Mouse (Mus musculus): ENCODE results near the gene Lmod1. TPM values are rescaled to one million over a fixed set of nuclear protein-coding genes. Genes with fewer than 3 reads are reported as not detected.

The Lmod1 gene
- total RNA-seq (2021), result 10 to 100 TPM in 1 of 2 experiments, 1 to 10 TPM in 1; 6.0 to 10.8 TPM
- long read RNA-seq, experiment 1, partial matches to known transcripts, result 1 of 4 reads
- long read RNA-seq, experiment 1, other reads (novel, unspliced or antisense), result 0 of 4 reads
- long read RNA-seq, experiment 2, partial matches to known transcripts, result 0 of 4 reads
- long read RNA-seq, experiment 2, other reads (novel, unspliced or antisense), result 1 of 4 reads

DNA sequence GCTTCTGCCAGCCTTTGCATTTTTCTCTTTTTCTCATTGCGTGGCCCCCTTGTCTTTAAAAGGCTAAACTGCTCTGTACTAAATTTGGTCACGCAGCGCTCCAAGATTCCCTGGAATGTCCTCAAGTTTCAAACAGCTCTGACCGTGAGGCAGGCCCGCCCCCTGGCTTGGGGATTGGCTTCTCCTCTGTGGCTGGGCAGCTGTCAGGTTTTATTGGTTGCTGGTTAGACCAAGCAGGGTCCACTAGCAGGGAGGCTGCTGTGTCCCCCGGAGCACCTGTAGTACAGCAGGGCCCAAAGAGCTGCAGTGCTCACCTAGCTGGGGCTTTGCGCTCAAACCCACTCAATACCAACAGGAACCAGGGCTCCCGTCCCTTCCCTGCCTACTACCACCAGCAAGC lies at the start of gene Lmod1:
Lmod1 (plus strand) TSS at position 237 of the 400 bp plus-strand sequence.
- peak; percentile 48 for DNase-seq (ENCODE audit: low spot score)

DNA sequence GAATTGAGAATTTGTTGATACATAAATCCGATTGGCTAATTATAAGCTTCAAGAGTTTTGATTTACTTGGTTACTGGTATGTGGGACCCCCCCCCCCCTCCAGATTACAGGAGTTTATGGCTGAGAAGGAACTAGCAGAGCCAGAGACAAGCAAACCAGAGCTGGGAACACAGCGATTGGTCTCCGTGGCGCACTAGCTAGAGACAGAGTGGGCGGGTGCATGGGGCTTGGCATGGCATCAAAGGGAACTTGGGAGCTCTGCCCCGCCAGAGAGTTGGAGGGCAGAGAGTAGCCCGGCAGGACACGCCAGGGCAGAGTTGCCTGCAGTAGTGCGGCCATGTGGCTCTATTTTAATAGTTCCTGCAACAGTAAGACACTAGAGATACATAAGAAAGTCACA lies 44.0 kb upstream of the Lmod1 start:
- DNase-seq (ENCODE audit: low spot score), result peak; percentile 79

DNA sequence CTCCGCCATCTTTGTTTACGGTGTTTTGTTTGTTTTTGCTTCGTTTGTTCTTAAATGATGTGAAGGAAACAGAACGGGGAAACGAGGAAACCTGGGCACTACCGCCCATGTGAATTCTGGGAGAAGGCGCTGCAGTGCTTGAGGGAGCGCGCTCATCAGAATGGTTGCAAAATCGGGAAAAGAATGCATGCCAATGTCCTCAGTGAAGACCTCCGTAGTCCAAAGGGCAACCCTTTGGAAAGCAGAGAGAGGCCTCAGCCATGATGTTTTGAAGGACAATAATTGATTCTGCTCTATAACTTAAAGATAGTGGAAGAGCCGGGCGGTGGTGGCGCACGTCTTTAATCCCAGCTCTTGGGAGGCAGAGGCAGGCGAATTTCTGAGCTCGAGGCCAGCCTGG lies 42.8 kb upstream of the Lmod1 start:
- DNase-seq (ENCODE audit: low spot score), result no peak

DNA sequence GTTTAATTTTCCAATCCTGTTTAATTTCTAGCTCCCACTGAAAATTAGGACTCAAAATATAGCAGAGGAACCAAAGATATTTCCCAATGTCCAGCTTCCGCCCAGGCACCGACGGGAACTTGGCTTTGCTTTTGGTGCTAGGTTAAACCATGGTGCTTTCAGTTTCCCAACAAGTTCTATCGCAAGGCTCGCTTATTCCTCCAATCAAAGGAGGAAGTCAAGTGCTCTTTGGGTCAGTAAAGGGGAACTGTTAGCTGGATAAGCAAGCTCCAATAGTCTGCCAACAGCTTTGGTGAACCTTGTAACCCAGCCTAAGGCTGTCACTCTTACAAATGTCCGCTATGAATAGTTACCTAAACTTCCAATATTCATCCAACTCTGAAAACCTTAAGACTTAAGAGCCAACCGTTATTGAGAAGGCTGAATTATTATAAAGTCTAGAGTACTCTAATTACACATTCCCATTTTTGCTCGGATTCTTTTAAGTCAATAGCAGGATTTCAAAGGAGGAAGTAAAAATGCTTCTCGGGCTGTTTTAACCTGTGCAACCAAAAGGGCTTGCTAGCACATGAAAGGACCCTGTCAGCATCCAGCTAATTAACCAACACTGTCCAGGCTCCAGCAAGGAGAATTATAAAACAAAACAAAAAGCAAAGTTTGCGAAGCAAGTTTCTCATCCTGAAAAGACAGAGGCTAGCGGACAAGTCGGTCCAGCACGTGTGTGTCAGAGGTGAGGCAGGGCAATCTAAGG lies 41.9 kb upstream of the Lmod1 start:
- DNase-seq (ENCODE audit: low spot score), result peak; percentile 36

DNA sequence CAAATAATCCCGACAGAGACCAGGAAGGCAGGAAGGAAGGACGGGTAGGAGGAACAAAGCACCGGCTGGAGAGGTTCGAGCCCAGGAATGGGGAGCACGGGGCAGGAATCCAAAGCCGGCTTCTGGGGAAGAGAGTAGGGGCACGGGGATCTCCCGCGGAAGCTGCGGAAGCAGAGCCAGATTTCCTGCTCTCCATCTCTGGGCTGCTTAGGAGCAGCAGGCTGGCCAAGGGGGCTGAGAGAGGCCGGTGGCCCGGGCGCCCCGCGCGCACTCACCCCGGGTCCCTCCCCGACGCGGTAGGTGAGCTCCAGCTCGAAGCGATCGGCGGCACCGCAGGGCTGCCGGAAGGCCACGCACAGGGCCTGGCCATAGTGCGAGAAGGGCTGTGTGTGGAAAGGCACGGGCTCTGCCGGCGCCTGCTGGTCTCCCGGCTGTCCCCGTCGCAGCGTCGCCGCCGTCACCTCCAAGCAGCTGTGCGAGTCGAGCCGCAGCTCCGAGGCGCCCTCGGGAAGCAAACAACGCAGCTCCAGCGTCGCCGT lies 41.3 kb upstream of the Lmod1 start:
- DNase-seq (ENCODE audit: low spot score), result peak; percentile 21

DNA sequence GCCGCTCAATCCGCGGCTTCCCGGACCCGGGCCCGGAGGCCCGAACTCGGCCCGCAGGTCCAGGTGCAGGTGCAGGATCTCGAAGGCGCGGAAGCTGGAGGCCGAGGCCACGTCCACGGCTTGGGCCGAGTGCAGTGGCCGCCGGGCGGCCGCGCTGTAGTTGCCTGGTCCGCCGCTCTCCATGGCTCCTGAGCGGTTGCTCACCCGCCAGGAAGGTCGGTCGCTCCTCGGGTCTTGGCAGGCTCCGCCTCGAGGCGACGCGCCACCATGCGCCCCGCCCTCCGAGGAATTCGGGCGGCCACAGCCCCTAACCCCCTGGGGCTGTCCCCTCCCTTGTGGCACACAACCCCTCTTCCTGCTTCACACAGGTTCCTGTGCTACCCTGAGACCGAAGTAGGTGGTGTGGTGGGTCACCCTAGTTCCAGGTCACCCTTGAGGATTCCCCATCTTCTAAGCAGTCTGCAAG lies 40.7 kb upstream of the Lmod1 start, which contains the start of gene Rnpep:
Rnpep (minus strand) TSS at position 259 of the 466 bp plus-strand sequence.
- DNase-seq (ENCODE audit: low spot score), result peak; percentile 53

DNA sequence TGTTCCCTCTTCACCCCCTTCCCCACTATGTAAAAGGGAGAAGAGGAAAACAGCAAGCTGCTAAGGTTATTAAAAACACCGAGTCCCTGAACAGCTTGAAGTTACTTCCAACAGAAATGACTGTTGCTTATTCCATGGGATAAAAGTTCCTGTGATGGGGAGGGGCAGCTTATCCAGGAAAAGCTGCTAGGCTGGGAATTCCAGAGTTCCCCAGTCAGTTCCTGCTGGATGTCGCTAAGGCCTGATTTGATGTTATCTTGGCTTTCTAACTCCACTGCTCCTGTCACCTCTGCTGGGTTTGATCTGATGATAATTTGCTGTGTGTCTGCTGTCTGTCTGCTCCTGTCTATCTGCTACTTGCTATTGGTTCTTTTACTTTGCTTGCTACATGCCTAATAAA lies 38.3 kb upstream of the Lmod1 start:
- DNase-seq (ENCODE audit: low spot score), result no peak

DNA sequence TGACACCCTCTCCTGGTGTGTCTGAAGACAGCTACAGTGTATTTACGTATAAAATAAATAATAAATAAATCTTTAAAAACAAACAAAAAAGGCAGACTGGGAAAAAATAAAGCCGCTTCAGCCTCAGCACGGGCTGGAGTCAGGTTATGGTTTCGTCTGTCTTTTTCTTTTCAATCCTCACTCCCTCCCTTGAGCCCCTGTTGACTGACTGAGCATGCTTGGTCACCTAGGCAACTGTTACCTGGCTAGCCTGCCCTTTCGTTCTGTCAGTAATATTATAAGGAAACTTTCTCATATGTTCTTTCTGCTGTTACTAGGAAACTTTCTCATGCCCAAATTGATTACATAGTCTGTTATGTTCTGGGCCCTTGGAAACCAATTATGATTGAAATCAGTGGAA lies 33.7 kb upstream of the Lmod1 start:
- DNase-seq (ENCODE audit: low spot score), result no peak

DNA sequence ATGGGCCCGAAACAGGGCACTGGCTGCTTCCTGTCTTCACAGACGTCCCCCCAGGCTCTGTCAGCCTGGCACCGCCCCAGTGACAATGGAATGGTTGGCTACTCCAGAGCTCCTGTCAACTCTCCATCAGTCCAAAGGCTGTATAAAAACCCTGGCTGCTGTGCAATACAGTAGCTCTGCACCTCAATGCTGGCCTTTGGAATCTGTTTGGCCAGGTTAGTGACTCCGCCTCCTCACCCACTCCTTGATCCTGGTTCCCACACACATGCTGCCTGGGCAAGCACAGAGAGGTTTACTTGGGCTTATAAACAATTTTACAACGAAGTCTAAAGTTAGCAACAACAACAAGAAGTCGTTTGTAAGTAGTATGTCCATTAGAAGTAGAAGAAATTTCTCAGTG lies 13.3 kb upstream of the Lmod1 start:
- DNase-seq (ENCODE audit: low spot score), result no peak

DNA sequence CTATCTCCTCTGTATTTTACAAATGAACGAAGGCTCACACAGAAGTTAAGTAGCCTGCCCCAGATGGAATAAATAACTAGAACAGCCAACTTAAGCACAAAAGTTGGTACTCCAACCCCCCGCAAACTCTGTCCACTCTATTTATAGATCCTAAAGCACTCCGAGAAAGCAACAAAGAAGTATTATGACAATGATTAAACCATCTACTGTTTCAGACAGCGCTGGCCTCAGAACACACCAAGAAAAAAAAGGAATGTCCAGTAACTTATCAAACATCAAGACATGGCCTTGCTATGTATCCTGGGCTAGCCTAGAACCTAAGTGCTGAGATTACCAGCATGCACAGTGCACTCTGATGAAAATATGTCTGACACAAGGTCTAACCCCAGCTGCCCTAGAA lies 12.4 kb upstream of the Lmod1 start:
- DNase-seq (ENCODE audit: low spot score), result no peak

DNA sequence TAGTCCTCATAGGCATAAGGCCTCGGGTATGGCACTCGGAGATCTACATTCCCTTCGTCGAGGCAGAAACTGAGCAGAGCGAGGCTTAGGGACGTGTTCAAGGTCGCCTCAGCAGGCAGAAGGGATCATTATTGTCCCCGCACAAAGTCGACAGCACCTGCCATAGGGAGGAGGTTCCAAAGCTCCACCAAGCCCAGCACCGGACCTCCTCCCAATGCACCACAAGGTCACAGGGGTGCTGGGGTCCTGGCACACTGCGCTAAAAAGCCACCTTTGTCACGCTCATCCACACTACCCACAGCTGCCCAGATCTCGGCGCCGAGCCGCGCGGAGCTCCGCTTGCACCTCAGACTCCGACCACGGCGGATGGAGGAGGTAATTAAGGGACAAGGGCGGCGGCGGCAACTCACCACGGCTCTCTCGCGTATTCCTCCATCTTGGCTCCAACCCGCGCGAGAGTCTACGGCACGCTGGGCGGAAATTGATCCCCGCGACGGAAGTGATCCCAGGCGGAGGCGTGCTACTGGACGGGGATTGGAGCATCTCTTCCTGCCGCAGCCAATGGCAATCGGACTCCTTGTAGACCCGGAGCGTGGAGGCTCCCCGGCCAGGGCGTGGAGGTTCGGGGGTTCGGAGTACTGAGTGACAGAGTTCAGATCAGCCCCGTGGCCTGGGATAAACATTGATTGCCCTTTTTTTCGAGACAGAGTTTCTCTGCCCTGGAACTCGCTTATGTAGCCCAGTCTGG lies 11.1 kb upstream of the Lmod1 start, which contains the start of gene Timm17a:
Timm17a (minus strand) TSS at position 495 of the 748 bp plus-strand sequence.
- peak; percentile 95 for DNase-seq (ENCODE audit: low spot score)

DNA sequence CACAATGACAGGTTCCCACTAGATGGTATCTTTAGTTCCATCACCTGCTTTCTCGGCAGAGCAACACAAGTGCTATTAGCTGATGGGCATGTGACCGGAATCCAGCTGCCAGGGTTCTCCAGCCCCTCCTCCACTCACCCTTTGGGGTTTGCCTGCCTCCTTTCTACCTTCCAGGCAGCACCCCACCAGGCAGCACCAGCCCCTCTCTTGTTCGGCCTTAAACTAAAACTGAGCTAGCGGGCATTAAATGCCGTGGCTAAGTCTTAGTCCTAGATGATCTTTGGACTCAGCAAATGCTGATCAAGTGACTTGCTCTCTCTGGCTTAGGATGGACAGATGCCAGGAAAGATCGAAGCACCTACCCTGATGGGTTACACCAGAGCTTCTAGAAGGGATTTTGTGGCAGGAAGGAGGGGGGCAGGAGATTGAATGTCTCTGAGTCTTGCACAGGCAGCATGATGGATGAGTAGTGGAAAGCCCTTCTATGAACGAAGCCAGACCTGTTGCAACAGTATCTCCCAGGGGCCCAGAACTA lies 1.2 kb upstream of the Lmod1 start:
- peak; percentile 57 for DNase-seq (ENCODE audit: low spot score)

DNA sequence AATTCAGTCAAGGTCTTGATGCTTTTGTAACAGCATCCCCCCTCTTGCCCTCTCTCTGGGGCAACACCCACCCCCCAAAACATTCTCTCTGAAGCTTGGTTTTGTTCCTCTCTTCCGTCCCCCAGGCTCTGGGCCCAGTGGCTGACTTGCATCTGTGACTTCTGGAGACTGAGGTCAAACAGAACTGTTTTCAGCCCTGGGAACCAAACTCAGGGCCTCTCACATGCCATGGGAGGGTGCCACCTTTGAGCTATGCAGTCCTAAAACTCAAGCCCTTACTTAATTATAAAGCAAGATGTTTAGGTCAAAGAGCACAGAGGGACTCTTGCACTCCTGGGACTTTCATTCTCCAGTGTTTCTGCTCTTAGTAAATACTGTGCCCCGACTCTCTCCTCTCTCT lies 1.3 kb downstream of the Lmod1 start:
- no peak for DNase-seq (ENCODE audit: low spot score)

DNA sequence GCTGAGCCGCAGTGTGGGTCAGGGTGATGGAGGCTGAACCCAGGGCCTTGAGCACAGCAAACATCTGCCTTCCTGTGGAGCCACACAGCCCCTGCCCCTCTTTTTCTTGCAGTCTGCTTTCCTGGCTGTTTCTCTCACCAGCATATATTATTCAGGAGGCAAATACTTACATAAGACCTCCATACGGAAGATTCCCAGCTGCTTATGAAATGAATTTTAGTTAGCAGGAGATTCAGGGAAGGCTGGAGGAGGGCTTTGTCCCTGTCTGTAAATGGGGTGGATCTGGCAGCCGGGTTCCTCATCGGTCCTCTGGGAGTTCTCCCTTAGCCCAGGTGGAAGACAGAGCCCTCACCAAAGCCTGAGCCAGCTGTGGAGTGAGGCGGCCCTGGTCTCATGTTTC lies 3.8 kb downstream of the Lmod1 start:
- no peak for DNase-seq (ENCODE audit: low spot score)

DNA sequence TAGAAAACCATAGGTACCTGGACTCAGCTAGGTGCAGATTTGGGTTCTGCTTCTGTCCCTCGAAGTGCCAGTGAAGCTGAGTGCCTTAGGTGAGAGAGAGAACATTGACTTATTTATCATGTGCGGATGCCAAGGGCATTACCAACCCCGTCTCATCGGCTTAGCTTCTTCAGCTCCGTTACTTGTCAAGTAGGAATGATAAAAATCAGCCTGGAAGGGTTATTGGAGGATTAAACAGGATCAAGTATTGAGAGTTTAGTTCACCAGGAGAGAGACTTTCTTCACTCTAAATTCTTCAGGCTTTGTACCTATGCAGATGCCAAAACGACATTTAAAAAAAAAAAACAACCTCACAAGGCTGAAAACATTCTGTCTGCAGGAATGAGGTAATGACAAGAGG lies 6.0 kb downstream of the Lmod1 start:
- DNase-seq (ENCODE audit: low spot score), result no peak

DNA sequence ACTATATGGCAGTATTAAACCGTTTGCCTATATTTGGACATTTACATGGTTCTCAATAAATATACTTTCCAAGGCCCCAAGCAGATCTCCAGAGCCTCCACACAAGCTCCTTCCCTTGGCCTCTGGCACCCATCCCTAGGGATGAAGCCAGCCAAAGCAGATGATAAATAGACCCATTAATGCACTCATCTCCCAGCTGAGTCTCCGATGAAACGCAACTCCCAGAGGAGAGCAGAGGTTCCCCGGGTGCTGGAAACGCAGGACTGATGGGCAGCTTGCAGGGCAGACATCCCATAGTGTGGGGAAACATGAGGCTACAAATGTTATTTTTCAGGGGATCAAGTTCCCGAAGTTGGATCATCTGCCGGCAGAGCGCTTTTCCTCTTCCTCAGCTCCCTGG lies 17.3 kb downstream of the Lmod1 start:
- peak; percentile 26 for DNase-seq (ENCODE audit: low spot score)

DNA sequence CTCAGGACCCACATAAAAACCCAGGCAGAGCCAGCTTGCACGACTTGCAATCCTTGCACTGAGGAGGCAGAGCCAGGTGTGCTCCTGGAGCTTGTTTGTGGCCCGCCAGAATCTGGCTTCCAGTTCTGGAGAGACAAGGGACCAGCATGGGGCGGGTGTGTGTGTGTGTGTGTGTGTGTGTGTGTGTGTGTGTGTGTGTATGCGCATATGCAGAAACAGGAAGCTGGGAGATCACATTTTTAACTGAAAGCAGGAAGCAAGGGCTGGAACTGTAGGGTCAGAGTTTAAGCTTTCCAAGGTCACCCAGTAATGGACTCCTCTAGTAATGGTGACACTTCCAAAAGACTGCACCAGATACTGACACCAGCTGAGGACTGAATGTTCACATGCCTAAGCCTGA lies 19.4 kb downstream of the Lmod1 start:
- no peak for DNase-seq (ENCODE audit: low spot score)

DNA sequence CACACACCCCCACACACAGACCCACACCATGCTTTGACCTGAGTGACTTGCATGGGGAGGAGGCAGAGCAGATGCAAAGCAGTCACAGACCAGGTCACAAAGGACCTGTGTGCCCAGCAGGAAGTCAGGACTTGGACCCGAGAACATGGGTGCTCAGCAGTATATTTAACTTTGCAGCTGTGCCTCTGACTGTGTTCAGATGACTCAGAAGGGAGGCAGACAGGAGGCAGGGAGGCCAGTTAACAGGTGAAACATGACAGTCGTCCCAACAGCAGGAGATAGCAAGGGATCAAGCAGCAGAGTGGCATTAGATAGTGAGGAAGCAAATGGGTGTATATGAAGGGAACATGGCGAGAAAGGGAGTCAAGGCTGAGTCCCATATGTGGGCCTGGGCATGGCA lies 22.3 kb downstream of the Lmod1 start:
- DNase-seq (ENCODE audit: low spot score), result no peak

DNA sequence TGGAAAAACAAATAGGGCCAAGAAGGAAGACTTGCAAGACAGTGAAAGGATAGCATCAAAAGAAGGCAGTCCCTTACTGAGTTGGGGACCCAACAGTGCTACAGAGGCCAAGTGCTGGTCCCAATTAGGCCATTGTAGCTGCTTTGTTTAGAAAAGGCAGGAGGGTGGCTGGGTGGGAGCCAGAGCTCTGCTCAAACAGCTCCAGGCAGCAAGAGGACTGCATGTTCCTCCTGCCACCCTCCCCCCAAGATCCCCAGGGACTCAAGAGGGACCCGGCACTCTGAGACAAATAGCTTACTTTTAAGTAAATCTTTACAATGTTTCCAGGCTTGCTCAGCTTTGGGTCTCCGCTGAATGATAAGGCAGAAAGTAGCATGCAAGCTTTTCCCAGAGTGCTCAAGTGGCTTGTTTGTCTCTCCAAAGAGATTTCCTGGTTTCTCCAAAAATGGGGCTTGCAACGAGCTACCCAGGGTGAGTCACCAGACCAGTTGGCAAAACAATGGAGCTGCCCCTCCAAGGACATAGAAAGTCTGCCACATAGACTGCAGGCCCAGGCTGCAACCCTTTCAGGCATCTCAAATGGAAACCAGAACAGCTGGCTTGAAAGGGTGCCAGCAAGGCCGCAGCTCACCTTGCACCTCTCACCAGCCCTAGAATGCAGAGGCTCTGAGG lies 23.0 kb downstream of the Lmod1 start:
- peak; percentile 42 for DNase-seq (ENCODE audit: low spot score)

DNA sequence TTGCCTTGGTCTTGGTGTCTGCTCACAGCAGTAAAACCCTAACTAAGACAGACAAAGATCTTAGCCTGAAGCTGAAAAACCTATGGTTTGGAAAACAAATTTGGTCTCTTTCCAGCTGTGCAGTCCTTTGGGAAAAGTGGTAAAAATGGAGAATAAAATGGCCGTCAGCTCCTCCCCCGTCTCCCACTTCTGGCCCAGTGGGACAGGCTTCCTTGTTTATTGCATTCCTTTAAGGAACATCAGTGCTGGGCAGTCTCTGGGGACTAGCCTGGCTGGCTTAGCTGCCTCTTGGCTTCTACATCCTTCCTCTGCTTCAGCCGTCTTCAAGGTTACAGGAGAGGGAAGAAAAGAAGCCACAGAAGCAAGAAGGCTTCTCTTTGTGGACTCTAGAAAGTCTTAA lies 27.3 kb downstream of the Lmod1 start:
- peak; percentile 68 for DNase-seq (ENCODE audit: low spot score)

DNA sequence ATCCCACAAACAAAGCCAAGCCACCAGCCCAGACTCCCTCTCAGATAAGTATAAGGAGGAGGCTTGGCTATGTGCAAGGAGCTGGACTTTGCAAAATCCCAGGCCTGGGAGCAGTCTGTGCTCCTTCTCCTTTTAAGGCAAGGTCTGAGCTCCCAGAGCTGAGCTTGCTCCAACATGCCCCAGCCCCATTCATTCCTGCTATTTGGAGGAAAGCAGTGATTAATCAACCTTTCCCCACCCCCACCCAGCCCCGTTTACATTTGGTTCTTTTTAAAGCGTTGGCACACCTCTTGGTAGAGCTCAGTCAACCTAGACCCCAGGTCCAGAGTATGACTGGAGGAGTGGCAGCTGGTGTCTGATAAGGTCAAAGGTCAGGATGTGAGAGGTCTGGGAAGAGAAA lies 34.5 kb downstream of the Lmod1 start:
- no peak for DNase-seq (ENCODE audit: low spot score)
